Mouse (Mus musculus) limb, embryonic 15.5 days (tissue): ENCODE data around the gene Rnase2b. TPM values are rescaled to one million over a fixed set of nuclear protein-coding genes. Genes with fewer than 3 reads are reported as not detected.

Experiments used
- ATAC-seq: fragments of 200-750 bp; cut with Nextera tagmentation; 2 replicates; pipeline ENCODE4 v1.8.0; 2017; ENCODE audit warnings: low read depth, moderate TSS enrichment; ENCODE audit not compliant: insufficient number of reproducible peaks, low FRiP score, low TSS enrichment
- H3K27ac ChIP-seq: fragments of 300-500 bp; sonication (generic); 2 replicates; pipeline ENCODE4 v1.5.1; 2015; ENCODE audit warnings: moderate library complexity, mild to moderate bottlenecking, inconsistent platforms
- H3K27me3 ChIP-seq: fragments of 300-500 bp; sonication (generic); 2 replicates; pipeline ENCODE4 v1.6.1; 2015; ENCODE audit warnings: inconsistent platforms
- H3K36me3 ChIP-seq: fragments of 300-500 bp; sonication (generic); 2 replicates; pipeline ENCODE4 v1.6.1; 2015; ENCODE audit warnings: inconsistent platforms
- H3K4me1 ChIP-seq: fragments of 300-500 bp; sonication (generic); 2 replicates; pipeline ENCODE4 v1.6.1; 2015; ENCODE audit warnings: inconsistent platforms
- H3K4me2 ChIP-seq: fragments of 300-500 bp; sonication (generic); 2 replicates; pipeline ENCODE4 v1.6.1; 2015; ENCODE audit warnings: mild to moderate bottlenecking, inconsistent platforms
- H3K4me3 ChIP-seq: fragments of 300-500 bp; sonication (generic); 2 replicates; pipeline ENCODE4 v1.5.1; 2015; ENCODE audit warnings: mild to moderate bottlenecking, inconsistent platforms
- H3K9ac ChIP-seq: fragments of 300-500 bp; sonication (generic); 2 replicates; pipeline ENCODE4 v1.6.1; 2015; ENCODE audit warnings: inconsistent platforms
- H3K9me3 ChIP-seq: fragments of 300-500 bp; sonication (generic); 2 replicates; pipeline ENCODE4 v1.6.1; 2016; ENCODE audit warnings: inconsistent platforms
- WGBS: fragments of 180-500 bp; shearing (Covaris S2); methylation state at CpG from one replicate; pipeline ENCODE4 v1.1.7; 2015; 5-methylcytosine and 5-hydroxymethylcytosine counted together
- polyA plus RNA-seq: library from polyadenylated mRNA; unstranded; fragments of >200 nt; fragmentation: Nextera tagmentation; extraction: Ambion mirVana; gene quantifications from 2 replicates; pipeline ENCODE4 v1.2.1, GENCODE M21; 2015

Gene Rnase2b
- polyA plus RNA-seq, 1 experiment from 2014 or later, result not detected

DNA sequence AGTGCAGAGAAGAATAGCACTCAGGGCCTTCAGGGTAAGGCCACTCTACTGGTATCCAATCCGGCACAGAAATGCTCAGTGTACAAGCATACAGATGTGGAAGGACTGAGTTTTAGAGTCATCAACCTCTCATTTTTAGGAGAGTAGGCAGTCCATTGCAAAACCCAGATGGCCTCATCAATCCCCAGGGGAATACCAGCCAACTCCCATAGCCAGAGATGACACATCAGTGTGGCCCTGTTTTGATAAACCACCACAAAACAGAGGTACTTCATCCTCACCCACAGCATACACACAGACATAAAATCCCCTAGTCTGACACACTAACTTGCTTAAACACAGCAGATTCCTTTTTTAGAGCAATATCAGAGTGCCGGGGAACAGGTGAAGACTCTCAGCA lies 38.4 kb downstream of the Rnase2b start:
- Histone ChIP-seq H3K36me3 (no peaks in the 10 kb centered on the region), H3K9me3 (no peaks in the 10 kb centered on the region), H3K9ac (no peak overlapping the region), H3K4me3 (no peak overlapping the region), H3K4me1 (no peaks in the 10 kb centered on the region), H3K27me3 (no peaks in the 10 kb centered on the region), H3K27ac (no peak overlapping the region), H3K4me2 (no peak overlapping the region)
- WGBS, result 82% methylated on average over 2 of the region's 2 CpGs
- ATAC-seq, result no peak

DNA sequence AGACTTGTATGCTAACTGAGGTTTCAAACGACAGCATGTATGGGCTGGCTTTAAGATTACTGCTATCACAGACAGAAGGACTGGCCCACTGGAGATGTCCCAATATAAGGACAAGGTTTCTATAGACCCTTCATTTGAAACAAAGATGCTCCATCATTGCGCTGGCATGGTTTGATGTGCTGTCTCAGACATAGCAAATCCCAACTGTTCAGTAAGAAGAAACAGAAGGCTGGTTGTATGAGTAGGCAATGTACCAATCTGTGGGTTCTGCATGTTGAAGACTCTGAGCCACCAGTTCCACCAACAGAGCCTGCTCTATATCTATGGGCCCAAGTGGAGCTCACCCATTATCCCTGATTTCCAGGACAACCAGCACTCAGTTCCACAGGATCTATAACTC lies 41.1 kb downstream of the Rnase2b start, which contains the start of gene Ear14:
Ear14 (plus strand) TSS at position 277 of the 400 bp plus-strand sequence.
- no peak within 1 kb of the TSS for H3K27ac ChIP-seq
- no peak within 1 kb of the TSS for H3K9ac ChIP-seq
- H3K4me2 ChIP-seq, result no peak within 1 kb of the TSS
- H3K4me3 ChIP-seq, result no peak within 1 kb of the TSS
- no peaks in the 10 kb centered on the region for H3K4me1 ChIP-seq
- no peaks in the 10 kb centered on the region for H3K9me3 ChIP-seq
- ATAC-seq, result no peak
- 78% methylated on average over 2 of the region's 2 CpGs for WGBS
- no peaks in the 10 kb centered on the region for H3K27me3 ChIP-seq
- H3K36me3 ChIP-seq, result no peaks in the 10 kb centered on the region

Other genes starting within 250 kb of the Rnase2b start
- gene Osgep, start 237.4 kb upstream of the Rnase2b start, polyA plus RNA-seq, result 145 and 148 TPM in 2 replicates
- gene Apex1, start 237.3 kb upstream of the Rnase2b start, polyA plus RNA-seq, result 188 TPM in 2 replicates
- 45.3 and 56.0 TPM in 2 replicates for gene Pip4p1, start 231.4 kb upstream of the Rnase2b start, polyA plus RNA-seq
- gene Pnp, start 231.2 kb upstream of the Rnase2b start, polyA plus RNA-seq, result 52.0 and 54.8 TPM in 2 replicates
- gene Gm49342, start 217.7 kb upstream of the Rnase2b start, polyA plus RNA-seq, result not detected in 2 replicates
- gene Pnp2, start 206.3 kb upstream of the Rnase2b start, polyA plus RNA-seq, result 0.31 and 0.54 TPM in 2 replicates
- 0.09 and 0.22 TPM in 2 replicates for gene Rnase10, start 154.5 kb upstream of the Rnase2b start, polyA plus RNA-seq
- gene Rnase9, start 120.4 kb upstream of the Rnase2b start, polyA plus RNA-seq, result not detected in 2 replicates
- gene Rnase11, start 112.1 kb upstream of the Rnase2b start, polyA plus RNA-seq, result not detected in 2 replicates
- not detected in 2 replicates for gene Rnase12, start 104.6 kb upstream of the Rnase2b start, polyA plus RNA-seq
- not detected in 2 replicates for gene Olfr750, start 87.8 kb upstream of the Rnase2b start, polyA plus RNA-seq
- 68.6 and 83.1 TPM in 2 replicates for gene Rnase4, start 71.2 kb upstream of the Rnase2b start, polyA plus RNA-seq
- gene Ang, start 71.1 kb upstream of the Rnase2b start, polyA plus RNA-seq, result 10.1 and 10.5 TPM in 2 replicates
- gene Eddm3b, start 47.8 kb upstream of the Rnase2b start, polyA plus RNA-seq, result not detected in 2 replicates
- 0.58 and 1.6 TPM in 2 replicates for gene Rnase6, start 38.4 kb upstream of the Rnase2b start, polyA plus RNA-seq
- gene Rnase1, start 15.5 kb upstream of the Rnase2b start, polyA plus RNA-seq, result 2.2 and 3.3 TPM in 2 replicates
- gene Ang2, start 36.9 kb downstream of the Rnase2b start, polyA plus RNA-seq, result not detected in 2 replicates
- gene Ear14, start 41.1 kb downstream of the Rnase2b start, polyA plus RNA-seq, result not detected in 2 replicates
- not detected in 2 replicates for gene Rnase2a, start 93.9 kb downstream of the Rnase2b start, polyA plus RNA-seq
- not detected in 2 replicates for gene Gm7247, start 199.5 kb downstream of the Rnase2b start, polyA plus RNA-seq
- gene Vmn2r88, start 248.6 kb downstream of the Rnase2b start, polyA plus RNA-seq, result not detected in 2 replicates